Mouse (Mus musculus) midbrain, embryonic 11.5 days (tissue): ENCODE data around the gene Trim41. TPM values are rescaled to one million over a fixed set of nuclear protein-coding genes. Genes with fewer than 3 reads are reported as not detected.

Source experiments
- ATAC-seq: fragments of 200-750 bp; cut with Nextera tagmentation; 2 replicates; pipeline ENCODE4 v1.8.0; 2017; ENCODE audit warnings: moderate TSS enrichment, moderate library complexity; ENCODE audit not compliant: low FRiP score
- DNase-seq: peaks from one replicate; pipeline ENCODE4 v3.0.0; 2015; ENCODE audit warnings: low spot score; ENCODE audit errors: missing footprints
- H3K27ac ChIP-seq: fragments of 300-500 bp; sonication (generic); 2 replicates; pipeline ENCODE4 v1.5.1; 2014; ENCODE audit warnings: low read depth, low read length
- H3K27me3 ChIP-seq: fragments of 300-500 bp; sonication (generic); 2 replicates; pipeline ENCODE4 v1.6.1; 2014; ENCODE audit warnings: mild to moderate bottlenecking, low read length, moderate library complexity, mixed read lengths; ENCODE audit not compliant: control insufficient read depth, insufficient read depth
- H3K36me3 ChIP-seq: fragments of 300-500 bp; sonication (generic); 2 replicates; pipeline ENCODE4 v1.6.1; 2014; ENCODE audit warnings: mild to moderate bottlenecking, low read length, moderate library complexity, mixed read lengths; ENCODE audit not compliant: control insufficient read depth, insufficient read depth
- H3K4me1 ChIP-seq: fragments of 300-500 bp; sonication (generic); 2 replicates; pipeline ENCODE4 v1.6.1; 2014; ENCODE audit warnings: low read length; ENCODE audit not compliant: control insufficient read depth, insufficient read depth
- H3K4me2 ChIP-seq: fragments of 300-500 bp; sonication (generic); 2 replicates; pipeline ENCODE4 v1.6.1; 2014; ENCODE audit warnings: mild to moderate bottlenecking, moderate library complexity
- H3K4me3 ChIP-seq: fragments of 300-500 bp; sonication (generic); 2 replicates; pipeline ENCODE4 v1.5.1; 2014; ENCODE audit warnings: low read depth, low read length
- H3K9ac ChIP-seq: fragments of 300-500 bp; sonication (generic); 2 replicates; pipeline ENCODE4 v1.6.1; 2014; ENCODE audit warnings: low read length
- H3K9me3 ChIP-seq: fragments of 300-500 bp; sonication (generic); 2 replicates; pipeline ENCODE4 v1.6.1; 2016; ENCODE audit warnings: low read length; ENCODE audit not compliant: control insufficient read depth
- WGBS: fragments of 180-500 bp; shearing (Covaris S2); extraction: QIAGEN DNeasy Blood & Tissue Kit; methylation state at CpG from one replicate; pipeline ENCODE4 v1.1.7; 2014; 5-methylcytosine and 5-hydroxymethylcytosine counted together
- polyA plus RNA-seq: library from polyadenylated mRNA; unstranded; fragments of >200 nt; fragmentation: Nextera tagmentation; extraction: Ambion mirVana; gene quantifications from 2 replicates; pipeline ENCODE4 v1.2.1, GENCODE M21; 2014

Trim41 gene
- polyA plus RNA-seq, 1 experiment from 2014 or later = 3.6 TPM

- H3K9me3 ChIP-seq = no peaks in the 10 kb centered on the region
- H3K36me3 ChIP-seq = no peaks in the 10 kb centered on the region
- no peak overlapping the region for H3K27ac ChIP-seq
- no peaks in the 10 kb centered on the region for H3K27me3 ChIP-seq
- WGBS = 17% methylated on average over 20 of the region's 20 CpGs
- DNase-seq (peak; percentile 99), ATAC-seq (peak; percentile 64)
- H3K9ac ChIP-seq = peak overlapping the region; percentile 30; the same call in 1 of the 2 replicates
- peak overlapping the region; percentile 38 for H3K4me2 ChIP-seq
- H3K4me3 ChIP-seq = 0 out of 2 replicates have a peak overlapping the region, but pooled peaks have one; percentile 5
- H3K4me1 ChIP-seq = no peaks in the 10 kb centered on the region
Observed at GRCm38 (mm10) chr11:48789973-48790823, 27.0 kb downstream of the Trim41 start.

- Histone ChIP-seq H3K9me3 (no peaks in the 10 kb centered on the region), H3K27me3 (no peaks in the 10 kb centered on the region), H3K27ac (no peak overlapping the region), H3K9ac (no peak overlapping the region), H3K36me3 (no peaks in the 10 kb centered on the region), H3K4me2 (no peak overlapping the region), H3K4me1 (no peaks in the 10 kb centered on the region), H3K4me3 (no peak overlapping the region)
- ATAC-seq = no peak
- peak; percentile 73 for DNase-seq
- WGBS = 84% methylated on average over 5 of the region's 5 CpGs
Observed at GRCm38 (mm10) chr11:48789215-48789614, 27.9 kb downstream of the Trim41 start.

- whole genome bisulfite sequencing = 11% methylated on average over 16 of the region's 16 CpGs
- ATAC-seq (peak; percentile 79), DNase-seq (peak; percentile 97)
- peak overlapping the region; percentile 52 for H3K4me2 ChIP-seq
- H3K27me3 ChIP-seq = no peaks in the 10 kb centered on the region
- H3K4me3 ChIP-seq = peak overlapping the region; percentile 35
- no peaks in the 10 kb centered on the region for H3K9me3 ChIP-seq
- peak overlapping the region; percentile 57 for H3K9ac ChIP-seq
- H3K4me1 ChIP-seq = no peaks in the 10 kb centered on the region
- no peak overlapping the region for H3K27ac ChIP-seq
- no peaks in the 10 kb centered on the region for H3K36me3 ChIP-seq
Observed at GRCm38 (mm10) chr11:48788311-48789089, 28.7 kb downstream of the Trim41 start.

GRCm38 (mm10) chr11:48787455-48788211, 29.5 kb downstream of the Trim41 start:
- Histone ChIP-seq H3K4me2 (peak overlapping the region; percentile 52), H3K9me3 (no peaks in the 10 kb centered on the region), H3K27ac (no peak overlapping the region), H3K9ac (0 out of 2 replicates have a peak overlapping the region, but pooled peaks have one; percentile 9), H3K27me3 (no peaks in the 10 kb centered on the region), H3K4me1 (no peaks in the 10 kb centered on the region), H3K4me3 (peak overlapping the region; percentile 35; the same call in 1 of the 2 replicates), H3K36me3 (no peaks in the 10 kb centered on the region)
- 49% methylated on average over 10 of the region's 10 CpGs for WGBS
- ATAC-seq (peak; percentile 75), DNase-seq (peak; percentile 77)

- H3K4me1 ChIP-seq = no peaks in the 10 kb centered on the region
- no peaks in the 10 kb centered on the region for H3K36me3 ChIP-seq
- WGBS = 88% methylated on average over 4 of the region's 4 CpGs
- H3K27ac ChIP-seq = no peak overlapping the region
- no peaks in the 10 kb centered on the region for H3K27me3 ChIP-seq
- no peak for ATAC-seq
- no peak for DNase-seq
- no peak overlapping the region for H3K4me3 ChIP-seq
- no peak overlapping the region for H3K9ac ChIP-seq
- H3K9me3 ChIP-seq = no peaks in the 10 kb centered on the region
- H3K4me2 ChIP-seq = no peak overlapping the region
Observed at GRCm38 (mm10) chr11:48782243-48782642, 34.9 kb downstream of the Trim41 start.

GRCm38 (mm10) chr11:48779450-48779849, 37.7 kb downstream of the Trim41 start:
- no peak for DNase-seq
- no peaks in the 10 kb centered on the region for H3K36me3 ChIP-seq
- no peak overlapping the region for H3K4me2 ChIP-seq
- WGBS = 38% methylated on average over 7 of the region's 7 CpGs
- no peaks in the 10 kb centered on the region for H3K27me3 ChIP-seq
- no peak overlapping the region for H3K4me3 ChIP-seq
- H3K27ac ChIP-seq = no peak overlapping the region
- no peaks in the 10 kb centered on the region for H3K9me3 ChIP-seq
- no peaks in the 10 kb centered on the region for H3K4me1 ChIP-seq
- no peak for ATAC-seq
- H3K9ac ChIP-seq = no peak overlapping the region

- DNase-seq = no peak
Observed at GRCm38 (mm10) chr11:48777303-48777702, 39.9 kb downstream of the Trim41 start.

GRCm38 (mm10) chr11:48776664-48777063, 40.5 kb downstream of the Trim41 start:
- DNase-seq = no peak
- H3K4me3 ChIP-seq = no peak overlapping the region
- no peak overlapping the region for H3K27ac ChIP-seq
- no peaks in the 10 kb centered on the region for H3K27me3 ChIP-seq
- no peaks in the 10 kb centered on the region for H3K9me3 ChIP-seq
- no peak overlapping the region for H3K4me2 ChIP-seq
- ATAC-seq = peak; percentile 6; the same call in 1 of the 2 replicates
- H3K4me1 ChIP-seq = no peaks in the 10 kb centered on the region
- 45% methylated on average over 9 of the region's 9 CpGs for WGBS
- no peak overlapping the region for H3K9ac ChIP-seq
- no peaks in the 10 kb centered on the region for H3K36me3 ChIP-seq

More at GRCm38 (mm10) chr11:48777303-48777702, 39.9 kb downstream of the Trim41 start:
- no peak overlapping the region for H3K27ac ChIP-seq
- no peak overlapping the region for H3K4me3 ChIP-seq
- H3K4me2 ChIP-seq = no peak overlapping the region
- no peaks in the 10 kb centered on the region for H3K9me3 ChIP-seq
- H3K36me3 ChIP-seq = no peaks in the 10 kb centered on the region
- H3K27me3 ChIP-seq = no peaks in the 10 kb centered on the region
- 93% methylated on average over 9 of the region's 9 CpGs for WGBS
- ATAC-seq = no peak
- H3K9ac ChIP-seq = no peak overlapping the region
- H3K4me1 ChIP-seq = no peaks in the 10 kb centered on the region
